Mouse (Mus musculus) cortical plate, adult 2 months (tissue): ENCODE results near the gene Asic1.
A peak's percentile ranks its signal among the peaks of the same experiment; 100 is the strongest.

Experiments used
- CTCF ChIP-seq: fragments of 200-500 bp; IDR thresholded peaks from 2 replicates; pipeline ENCODE4 v1.5.1; 2011; ENCODE audit warnings: mild to moderate bottlenecking, control low read depth, low read length; ENCODE audit not compliant: insufficient read depth; ENCODE audit errors: extremely low read depth
- POLR2A ChIP-seq: fragments of 200-500 bp; IDR thresholded peaks from 2 replicates; pipeline ENCODE4 v1.6.1; 2011; ENCODE audit warnings: mild to moderate bottlenecking, low read length, control low read depth; ENCODE audit not compliant: insufficient read depth; ENCODE audit errors: extremely low read depth

GRCm38 (mm10) chr15:99668881-99669280, 1.3 kb upstream of the Asic1 start:
- TF ChIP-seq POLR2A (no peak), CTCF (peak; percentile 90)
